Mouse (Mus musculus) liver, embryonic 12.5 days (tissue): ENCODE measurements around the gene Glrx. TPM values are rescaled to one million over a fixed set of nuclear protein-coding genes. Genes with fewer than 3 reads are reported as not detected.

Experiments used
- ATAC-seq: fragments of 200-750 bp; cut with Nextera tagmentation; 2 replicates; pipeline ENCODE4 v1.8.0; 2017; ENCODE audit warnings: moderate number of reproducible peaks, mild to moderate bottlenecking, moderate library complexity
- H3K27ac ChIP-seq: fragments of 300-500 bp; sonication (generic); 2 replicates; pipeline ENCODE4 v1.5.1; 2016; ENCODE audit warnings: mild to moderate bottlenecking
- H3K27me3 ChIP-seq: fragments of 300-500 bp; sonication (generic); replicated peaks from 2 replicates; pipeline ENCODE4 v1.6.1; 2016; ENCODE audit warnings: mild to moderate bottlenecking, moderate library complexity
- H3K36me3 ChIP-seq: fragments of 300-500 bp; sonication (generic); 2 replicates; pipeline ENCODE4 v1.6.1; 2016; ENCODE audit warnings: mild to moderate bottlenecking, moderate library complexity
- H3K4me1 ChIP-seq: fragments of 300-500 bp; sonication (generic); 2 replicates; pipeline ENCODE4 v1.6.1; 2016
- H3K4me2 ChIP-seq: fragments of 300-500 bp; sonication (generic); 2 replicates; pipeline ENCODE4 v1.6.1; 2016; ENCODE audit warnings: mild to moderate bottlenecking, moderate library complexity
- H3K4me3 ChIP-seq: fragments of 300-500 bp; sonication (generic); 2 replicates; pipeline ENCODE4 v1.5.1; 2016; ENCODE audit warnings: mild to moderate bottlenecking, moderate library complexity
- H3K9ac ChIP-seq: fragments of 300-500 bp; sonication (generic); 2 replicates; pipeline ENCODE4 v1.6.1; 2016; ENCODE audit warnings: mild to moderate bottlenecking, moderate library complexity
- H3K9me3 ChIP-seq: fragments of 300-500 bp; sonication (generic); replicated peaks from 2 replicates; pipeline ENCODE4 v1.6.1; 2016; ENCODE audit warnings: mild to moderate bottlenecking, moderate library complexity
- WGBS: fragments of 180-500 bp; shearing (Covaris S2); methylation state at CpG from one replicate; pipeline ENCODE4 v1.1.7; 2016; ENCODE audit not compliant: insufficient replicate concordance; 5-methylcytosine and 5-hydroxymethylcytosine counted together
- polyA plus RNA-seq: library from polyadenylated mRNA; unstranded; fragments of >200 nt; fragmentation: Nextera tagmentation; extraction: Ambion mirVana; gene quantifications from 2 replicates; pipeline ENCODE4 v1.2.1, GENCODE M21; 2016

Gene Glrx
- polyA plus RNA-seq, 1 experiment from 2014 or later: 23.0 TPM

DNA sequence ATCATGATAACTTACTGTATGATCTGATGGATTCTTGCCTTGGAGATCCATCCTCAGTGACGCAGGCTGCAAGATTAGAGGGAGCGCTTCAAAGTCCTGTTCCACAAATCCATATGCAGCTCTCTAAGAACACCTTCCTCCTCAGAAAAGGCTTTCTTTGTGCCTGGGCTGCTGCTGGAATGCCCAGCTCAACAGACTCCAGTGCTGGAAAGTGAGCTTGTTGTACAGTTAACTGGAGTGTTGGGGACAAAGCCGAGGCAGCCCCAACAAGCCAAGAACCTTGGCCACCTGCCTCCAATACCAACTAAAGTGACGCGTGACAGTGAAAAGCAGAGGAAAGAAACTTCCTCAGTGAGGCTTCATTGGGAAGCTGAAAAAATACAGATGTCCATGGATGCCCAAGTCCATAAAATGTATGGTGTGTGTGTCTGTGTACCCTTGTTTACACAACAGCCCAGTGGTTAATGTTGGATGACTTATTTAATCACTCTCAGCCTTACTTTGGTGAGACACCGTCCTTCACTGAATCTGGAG, 1.2 kb downstream of the Glrx start:
- Histone ChIP-seq H3K27me3 (no peaks in the 10 kb centered on the region), H3K36me3 (no peaks in the 10 kb centered on the region), H3K9me3 (no peaks in the 10 kb centered on the region), H3K4me2 (peak overlapping the region; percentile 77), H3K9ac (peak overlapping the region; percentile 64), H3K27ac (no peak overlapping the region), H3K4me3 (peak overlapping the region; percentile 62), H3K4me1 (peaks cover 66% of the 10 kb centered on the region)
- WGBS: 62% methylated on average over 6 of the region's 6 CpGs
- ATAC-seq: no peak

DNA sequence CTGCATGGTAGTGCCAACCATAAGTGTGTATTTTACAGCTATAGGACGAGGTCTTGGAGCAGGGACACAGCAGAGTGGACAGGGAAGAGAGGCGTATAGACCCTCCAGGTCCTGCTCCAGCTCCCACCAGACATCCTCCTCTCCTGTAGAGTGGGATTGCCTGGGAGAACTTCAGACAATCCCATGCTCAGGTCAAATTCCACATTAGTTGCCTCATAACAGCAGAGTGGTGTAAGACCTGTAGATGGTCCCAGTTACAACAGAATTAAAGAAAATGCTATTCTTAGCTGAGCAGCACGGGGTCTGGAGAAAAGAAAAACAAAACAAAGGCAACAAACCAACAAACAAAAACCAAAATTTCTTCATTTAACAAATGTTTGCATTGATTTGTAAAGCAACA, 2.3 kb downstream of the Glrx start:
- no peaks in the 10 kb centered on the region for H3K36me3 ChIP-seq
- no peaks in the 10 kb centered on the region for H3K27me3 ChIP-seq
- no peaks in the 10 kb centered on the region for H3K9me3 ChIP-seq
- WGBS: 61% methylated on average over 3 of the region's 3 CpGs
- H3K4me1 ChIP-seq: peaks cover 68% of the 10 kb centered on the region
- H3K4me2 ChIP-seq: peak overlapping the region; percentile 77
- no peak overlapping the region for H3K27ac ChIP-seq
- H3K4me3 ChIP-seq: no peak overlapping the region
- no peak overlapping the region for H3K9ac ChIP-seq
- no peak for ATAC-seq

DNA sequence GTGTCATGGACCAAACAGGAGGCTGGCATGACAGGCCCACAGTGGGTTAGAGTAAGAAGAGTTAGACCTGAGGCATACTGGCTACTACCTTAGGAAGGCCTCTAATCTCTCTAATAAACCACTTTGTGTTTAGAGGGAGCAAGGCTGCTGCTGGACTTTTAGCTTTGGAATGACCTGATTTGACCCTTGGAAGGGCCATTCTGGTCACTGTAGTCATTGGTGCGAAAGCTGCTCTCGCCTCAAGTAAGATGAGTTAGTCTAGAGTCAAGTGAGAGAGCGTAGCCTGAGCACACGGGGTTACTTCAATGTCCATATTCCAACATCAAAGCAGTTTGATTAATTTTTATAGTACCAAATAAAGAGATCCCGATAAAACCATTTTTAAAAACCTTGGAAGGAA, 3.7 kb downstream of the Glrx start:
- peaks cover 69% of the 10 kb centered on the region for H3K4me1 ChIP-seq
- no peaks in the 10 kb centered on the region for H3K9me3 ChIP-seq
- H3K9ac ChIP-seq: no peak overlapping the region
- WGBS: 84% methylated on average over 5 of the region's 5 CpGs
- no peaks in the 10 kb centered on the region for H3K27me3 ChIP-seq
- H3K36me3 ChIP-seq: 0 out of 2 replicates have a peak, but pooled peaks cover 5% of the 10 kb centered on the region
- H3K4me3 ChIP-seq: no peak overlapping the region
- H3K27ac ChIP-seq: no peak overlapping the region
- no peak for ATAC-seq
- H3K4me2 ChIP-seq: no peak overlapping the region

DNA sequence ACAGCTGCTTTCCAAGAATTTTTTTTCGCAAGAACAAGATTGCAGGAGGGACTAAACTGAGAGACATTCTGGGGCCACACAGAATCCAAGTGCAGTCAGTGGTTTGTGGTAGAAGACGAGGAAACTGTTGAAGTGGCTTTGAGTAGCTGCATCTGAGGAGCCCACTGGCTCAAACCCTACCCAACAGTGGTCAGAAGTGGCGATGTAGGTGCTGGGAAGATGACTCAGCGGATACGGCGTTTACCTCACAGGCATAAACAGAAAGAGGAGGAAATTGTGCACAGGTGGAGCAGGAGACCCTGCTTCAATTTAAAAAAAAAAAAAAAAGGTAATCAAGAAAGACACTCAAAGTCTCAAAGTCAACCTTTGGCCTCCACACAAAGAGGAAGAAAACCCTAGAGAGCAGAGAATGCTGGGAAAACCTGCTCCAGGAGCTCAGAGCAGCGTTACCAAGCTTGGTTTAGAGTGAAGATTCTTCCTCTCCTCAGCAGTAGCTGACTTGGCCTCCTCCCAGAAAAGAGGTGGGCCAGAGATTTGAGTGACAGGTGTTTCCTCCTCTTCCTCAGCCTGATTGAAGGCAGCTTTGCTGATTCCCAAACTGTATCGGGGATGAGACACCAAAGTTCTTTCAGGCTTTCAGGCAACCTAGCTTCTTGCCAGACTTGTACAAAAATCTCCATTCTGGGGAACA, 4.5 kb downstream of the Glrx start:
- H3K27me3 ChIP-seq: no peaks in the 10 kb centered on the region
- H3K4me1 ChIP-seq: peaks cover 61% of the 10 kb centered on the region
- 0 out of 2 replicates have a peak, but pooled peaks cover 5% of the 10 kb centered on the region for H3K36me3 ChIP-seq
- no peaks in the 10 kb centered on the region for H3K9me3 ChIP-seq
- H3K27ac ChIP-seq: no peak overlapping the region
- 53% methylated on average over 8 of the region's 8 CpGs for WGBS
- no peak overlapping the region for H3K4me3 ChIP-seq
- ATAC-seq: no peak
- H3K9ac ChIP-seq: no peak overlapping the region
- H3K4me2 ChIP-seq: peak overlapping the region; percentile 2

DNA sequence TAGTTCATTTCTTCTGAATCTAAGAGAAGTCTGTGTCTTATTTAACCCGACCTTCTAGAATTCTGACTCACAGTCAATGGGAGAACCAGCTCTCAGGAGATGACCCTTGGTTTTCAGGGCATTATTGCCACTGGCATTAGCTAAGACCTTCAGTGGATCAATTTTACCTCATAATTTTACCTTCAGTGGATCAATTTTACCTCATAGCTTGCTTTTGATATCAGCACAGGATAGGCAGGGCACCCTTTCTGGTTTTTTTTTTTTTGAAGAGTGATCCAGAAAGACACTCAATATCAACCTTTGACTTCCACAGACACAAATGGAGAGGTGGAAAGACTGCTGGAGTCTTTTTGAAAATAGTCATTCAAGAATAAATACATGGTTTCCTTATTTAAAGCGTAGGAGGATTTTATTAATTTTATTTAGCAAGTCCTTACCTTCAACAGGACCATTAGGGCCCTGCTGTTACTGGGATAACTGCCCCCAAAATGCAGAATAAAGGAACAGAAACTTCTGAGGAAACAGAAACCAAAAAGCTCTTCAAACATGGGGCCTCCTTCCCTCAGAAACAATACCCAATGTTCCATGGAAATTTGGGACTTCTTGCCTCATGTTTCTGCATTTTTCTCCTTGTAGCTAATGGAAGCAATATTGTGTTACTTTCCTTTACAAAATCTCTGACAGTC, 5.3 kb downstream of the Glrx start:
- WGBS: 71% methylated on average over 2 of the region's 2 CpGs
- H3K4me1 ChIP-seq: peaks cover 53% of the 10 kb centered on the region
- no peak for ATAC-seq
- H3K36me3 ChIP-seq: 0 out of 2 replicates have a peak, but pooled peaks cover 5% of the 10 kb centered on the region
- H3K27ac ChIP-seq: no peak overlapping the region
- no peaks in the 10 kb centered on the region for H3K9me3 ChIP-seq
- H3K9ac ChIP-seq: no peak overlapping the region
- H3K4me3 ChIP-seq: no peak overlapping the region
- no peak overlapping the region for H3K4me2 ChIP-seq
- no peaks in the 10 kb centered on the region for H3K27me3 ChIP-seq

DNA sequence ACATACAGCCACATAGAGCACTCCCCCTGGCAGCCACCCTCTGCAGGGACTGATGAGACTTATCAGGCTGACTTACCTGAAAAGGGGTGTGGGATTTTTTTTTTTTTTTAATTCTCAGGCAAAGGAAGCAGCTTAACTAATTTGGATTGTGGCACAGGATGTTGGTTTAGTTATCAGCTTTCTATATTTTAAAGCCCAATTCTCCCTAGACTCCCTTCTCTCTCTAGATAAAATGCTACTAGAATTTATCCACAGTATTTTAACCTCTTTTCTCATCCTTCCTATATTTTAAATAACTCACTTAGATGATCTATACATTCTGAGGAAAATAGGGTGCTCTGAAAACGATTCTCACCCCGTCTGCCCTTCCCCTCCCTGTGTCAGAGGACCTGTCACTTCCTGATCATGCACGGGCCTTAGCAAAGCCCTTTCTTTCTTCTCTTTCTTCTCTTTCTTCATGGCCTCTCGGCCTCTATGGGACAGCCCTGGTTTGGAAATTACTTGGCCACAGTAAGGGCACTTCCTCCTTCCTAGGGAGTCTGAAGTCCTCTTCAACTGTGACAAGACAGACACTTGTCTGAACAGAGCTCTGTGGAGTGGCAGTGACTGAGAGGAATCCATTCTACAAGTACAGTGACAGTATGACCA, 6.0 kb downstream of the Glrx start:
- H3K36me3 ChIP-seq: 0 out of 2 replicates have a peak, but pooled peaks cover 5% of the 10 kb centered on the region
- no peak overlapping the region for H3K9ac ChIP-seq
- no peaks in the 10 kb centered on the region for H3K27me3 ChIP-seq
- WGBS: 19% methylated on average over 4 of the region's 4 CpGs
- H3K9me3 ChIP-seq: no peaks in the 10 kb centered on the region
- no peak overlapping the region for H3K4me2 ChIP-seq
- no peak for ATAC-seq
- H3K4me1 ChIP-seq: peaks cover 46% of the 10 kb centered on the region
- no peak overlapping the region for H3K4me3 ChIP-seq
- no peak overlapping the region for H3K27ac ChIP-seq

DNA sequence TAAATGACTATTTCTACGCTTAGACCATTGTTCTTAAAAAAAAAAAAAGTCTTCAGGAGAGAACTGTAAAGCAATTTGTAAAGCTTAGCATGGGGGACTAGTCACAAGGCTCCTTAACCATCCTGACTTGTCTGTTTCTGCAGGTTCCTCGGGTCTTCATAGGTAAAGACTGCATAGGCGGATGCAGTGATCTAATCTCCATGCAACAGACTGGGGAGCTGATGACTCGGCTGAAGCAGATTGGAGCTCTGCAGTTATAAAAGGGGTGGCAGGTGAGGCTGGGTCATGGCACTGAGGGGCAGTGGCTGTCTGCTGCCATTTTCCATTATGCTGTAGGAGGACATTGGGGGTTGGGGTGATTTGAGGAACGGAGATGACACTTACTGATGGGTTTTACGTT, 7.4 kb downstream of the Glrx start:
- H3K4me1 ChIP-seq: peaks cover 32% of the 10 kb centered on the region
- no peak overlapping the region for H3K4me3 ChIP-seq
- 59% methylated on average over 6 of the region's 6 CpGs for WGBS
- H3K9me3 ChIP-seq: no peaks in the 10 kb centered on the region
- H3K9ac ChIP-seq: no peak overlapping the region
- 0 out of 2 replicates have a peak, but pooled peaks cover 5% of the 10 kb centered on the region for H3K36me3 ChIP-seq
- H3K4me2 ChIP-seq: no peak overlapping the region
- peak; percentile 57; the same call in 1 of the 2 replicates for ATAC-seq
- H3K27me3 ChIP-seq: no peaks in the 10 kb centered on the region
- no peak overlapping the region for H3K27ac ChIP-seq

DNA sequence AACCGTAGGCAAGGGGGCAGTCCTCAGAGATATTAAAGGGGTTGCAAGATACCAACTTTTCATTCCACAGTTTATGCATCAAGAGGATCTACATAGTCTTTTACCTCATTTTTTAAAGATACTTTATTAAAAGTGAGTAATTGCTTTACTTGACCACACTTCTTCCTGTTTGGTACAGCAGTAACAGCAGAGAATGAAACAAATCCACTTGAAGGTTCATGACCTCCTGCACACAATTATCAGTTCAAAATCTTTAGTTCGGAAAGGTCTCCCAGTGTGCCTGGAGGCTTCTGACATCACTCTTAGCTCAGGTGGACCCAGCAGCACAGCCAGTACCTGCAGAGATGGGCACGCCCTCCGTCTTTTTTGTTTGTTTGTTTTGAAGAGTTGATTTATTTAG, 12.4 kb downstream of the Glrx start:
- no peak for ATAC-seq

DNA sequence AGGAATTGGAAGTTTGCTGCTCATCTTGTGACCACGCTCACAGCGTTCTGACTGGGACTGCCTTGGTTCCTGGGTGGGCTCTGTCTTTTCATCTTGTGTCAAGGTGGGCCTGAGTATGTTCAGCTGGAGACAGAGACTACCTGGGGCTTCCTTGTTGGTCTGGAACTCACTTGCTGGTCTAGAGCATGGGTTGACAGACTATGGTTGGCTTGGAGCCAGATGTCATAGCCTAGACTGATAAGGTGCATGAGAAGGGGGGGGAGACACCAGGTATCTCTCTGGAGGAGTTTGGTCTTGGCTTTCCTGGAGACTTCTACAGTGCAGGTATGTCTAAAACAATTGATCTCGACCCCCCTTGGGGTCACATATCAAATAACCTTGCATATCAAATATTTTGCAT, 13.4 kb downstream of the Glrx start:
- Histone ChIP-seq H3K27ac (no peak overlapping the region), H3K9me3 (no peaks in the 10 kb centered on the region), H3K4me1 (no peaks in the 10 kb centered on the region), H3K36me3 (no peaks in the 10 kb centered on the region), H3K27me3 (no peaks in the 10 kb centered on the region), H3K4me2 (no peak overlapping the region), H3K9ac (no peak overlapping the region), H3K4me3 (no peak overlapping the region)
- no peak for ATAC-seq
- 73% methylated on average over 3 of the region's 3 CpGs for WGBS

More for the DNA sequence above, 12.4 kb downstream of the Glrx start:
- no peak overlapping the region for H3K9ac ChIP-seq
- H3K27me3 ChIP-seq: no peaks in the 10 kb centered on the region
- no peak overlapping the region for H3K27ac ChIP-seq
- H3K4me3 ChIP-seq: no peak overlapping the region
- H3K36me3 ChIP-seq: 0 out of 2 replicates have a peak, but pooled peaks cover 5% of the 10 kb centered on the region
- 77% methylated on average over 4 of the region's 4 CpGs for WGBS
- peaks cover 3% of the 10 kb centered on the region; the same call in 1 of the 2 replicates for H3K4me1 ChIP-seq
- no peaks in the 10 kb centered on the region for H3K9me3 ChIP-seq
- no peak overlapping the region for H3K4me2 ChIP-seq

DNA sequence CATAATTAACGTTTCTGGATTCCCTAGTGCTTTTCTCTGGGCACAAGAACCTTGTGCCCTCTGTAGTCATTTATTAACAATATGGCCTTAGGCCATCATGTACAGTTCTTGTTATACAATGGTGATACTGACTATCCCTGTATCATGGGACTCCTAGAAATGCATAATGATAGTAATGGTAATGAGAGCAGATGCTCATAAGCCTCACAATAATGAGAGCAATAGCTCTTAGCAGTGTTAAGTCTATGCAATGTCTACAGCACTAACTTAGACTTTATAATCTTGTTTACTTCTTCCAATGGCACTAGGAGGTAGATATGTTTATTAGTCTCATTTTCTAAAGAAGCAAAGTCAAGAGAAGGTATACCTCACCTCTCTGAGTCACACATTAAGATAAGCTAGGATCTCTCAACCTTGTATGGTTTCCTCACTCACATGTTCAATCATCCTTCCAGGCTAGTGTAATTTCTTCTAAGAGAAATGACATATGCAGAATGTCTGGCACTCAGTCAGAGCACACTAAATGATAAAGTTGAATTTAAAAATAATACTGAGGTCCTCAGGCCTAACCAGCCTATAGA, 19.7 kb downstream of the Glrx start:
- H3K27ac ChIP-seq: no peak overlapping the region
- no peaks in the 10 kb centered on the region for H3K27me3 ChIP-seq
- ATAC-seq: no peak
- H3K4me1 ChIP-seq: no peaks in the 10 kb centered on the region
- no peak overlapping the region for H3K4me3 ChIP-seq
- H3K9me3 ChIP-seq: no peaks in the 10 kb centered on the region
- no peaks in the 10 kb centered on the region for H3K36me3 ChIP-seq
- H3K9ac ChIP-seq: no peak overlapping the region
- WGBS: 43% methylated on average over 1 of the region's 1 CpGs
- no peak overlapping the region for H3K4me2 ChIP-seq

DNA sequence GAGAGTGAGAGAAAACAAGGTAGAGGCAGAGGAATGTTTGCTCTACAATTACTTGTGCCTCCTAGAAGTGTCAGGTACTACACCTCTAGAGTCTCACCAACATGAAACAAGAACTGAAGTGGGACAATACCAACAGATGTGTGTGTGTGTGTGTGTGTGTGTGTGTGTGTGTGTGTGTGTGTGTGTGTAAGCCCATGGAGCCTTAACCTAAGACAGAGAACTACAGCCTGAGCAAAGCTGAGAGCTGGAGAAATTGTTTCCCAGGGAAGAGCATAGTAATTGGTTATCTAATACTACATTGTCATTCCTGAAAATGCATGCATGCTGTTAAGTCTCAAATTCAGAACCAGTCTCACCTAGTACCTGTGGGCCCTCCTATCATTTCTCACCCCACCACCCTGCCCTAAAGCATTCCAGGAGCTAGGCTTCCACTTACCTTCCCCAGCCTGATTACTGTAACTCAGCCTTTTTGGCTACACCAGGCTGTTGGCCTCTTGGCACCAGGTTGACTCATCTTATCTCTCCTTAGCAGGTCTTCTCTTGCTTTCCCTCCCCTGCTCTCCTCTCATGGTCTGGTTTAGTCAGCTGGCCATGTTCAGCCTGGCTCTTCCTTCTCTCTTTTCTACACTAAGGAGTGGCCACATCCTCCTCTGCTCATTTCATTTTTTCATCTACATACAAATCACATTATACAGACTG, 26.0 kb downstream of the Glrx start:
- Histone ChIP-seq H3K9ac (0 out of 2 replicates have a peak overlapping the region, but pooled peaks have one; percentile 12), H3K27me3 (no peaks in the 10 kb centered on the region), H3K4me3 (no peak overlapping the region), H3K4me1 (peaks cover 20% of the 10 kb centered on the region), H3K9me3 (no peaks in the 10 kb centered on the region), H3K4me2 (peak overlapping the region; percentile 26), H3K36me3 (no peaks in the 10 kb centered on the region; the same call in 1 of the 2 replicates), H3K27ac (peak overlapping the region; percentile 73)
- peak; percentile 100 for ATAC-seq
